Mouse (Mus musculus) kidney, postnatal 10 days (tissue): ENCODE data around the gene Imp4.
"Not testable (repeated sequence)": the region's sequence is repeated elsewhere in the genome, so short reads cannot be mapped to it uniquely, and the experiment has no call there.

ENCODE experiments used
- DNase-seq: peaks from one replicate; pipeline ENCODE4 v3.0.0; 2021; ENCODE audit warnings: mixed read lengths

Gene Imp4

DNA sequence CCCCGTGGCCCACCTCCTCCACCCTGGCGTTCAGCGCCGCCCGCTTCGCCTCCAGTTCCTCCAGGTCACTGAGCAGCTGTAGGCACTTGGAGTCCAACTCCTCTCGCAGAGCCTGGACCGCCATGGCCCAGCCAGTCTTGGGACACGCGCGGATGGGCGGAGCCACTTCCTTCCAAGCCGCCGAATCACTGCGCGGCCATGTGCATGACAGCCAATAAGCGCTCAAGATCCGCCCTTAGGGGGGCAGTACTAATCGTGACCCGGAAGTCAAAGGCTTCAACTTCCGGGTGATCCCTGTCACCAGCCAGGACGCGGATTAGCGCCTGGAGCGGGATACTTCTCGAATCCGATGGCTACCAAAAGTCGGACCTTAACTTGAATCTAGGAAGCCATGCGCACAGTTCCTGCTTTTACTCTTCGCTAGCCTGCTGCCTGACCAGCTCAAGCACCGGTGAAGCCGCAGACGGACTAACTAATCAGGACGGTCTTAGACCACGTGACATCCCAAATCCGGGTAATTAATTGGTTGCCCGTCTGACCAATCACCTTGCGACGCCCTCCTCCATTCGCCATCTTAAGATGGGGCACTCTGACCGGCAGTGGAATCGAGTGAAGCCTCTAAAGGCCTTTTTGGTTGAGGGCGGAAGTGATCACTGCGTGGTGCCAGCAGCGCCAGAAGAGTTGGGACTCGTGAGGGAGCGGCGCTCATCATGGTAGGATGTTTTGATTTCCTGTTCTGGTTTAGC lies at the start of gene Imp4, which contains the start of gene Ccdc115:
TSS of gene Imp4 (plus strand) at position 637 of the 746 bp plus-strand sequence.
TSS of gene Ccdc115 (minus strand) at position 458 of the 746 bp plus-strand sequence.
- DNase-seq, result peak; percentile 97

DNA sequence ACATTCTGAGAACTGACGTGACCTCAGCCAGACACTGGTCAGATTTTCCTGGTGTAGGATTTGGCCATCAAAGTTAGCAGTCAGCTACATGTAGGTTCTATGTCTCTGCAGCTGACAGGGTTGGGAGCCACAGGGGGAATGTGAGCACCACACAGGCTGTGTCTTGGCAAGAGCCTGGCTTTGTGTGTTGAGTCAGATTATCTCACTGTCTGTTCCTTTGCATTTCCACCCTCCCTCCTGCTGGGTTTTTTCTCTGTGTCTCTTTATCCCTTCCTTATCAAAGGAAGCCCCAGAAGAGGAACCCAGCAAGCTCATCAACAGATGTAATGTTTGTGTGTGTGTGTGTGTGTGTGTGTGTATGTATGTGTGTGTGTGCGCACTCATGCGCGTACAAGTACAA lies 43.3 kb upstream of the Imp4 start:
- no peak for DNase-seq

- no peak for DNase-seq
These were observed 40.3 kb upstream of the Imp4 start for GRCm38 (mm10) chr1:34399182-34399953.

DNA sequence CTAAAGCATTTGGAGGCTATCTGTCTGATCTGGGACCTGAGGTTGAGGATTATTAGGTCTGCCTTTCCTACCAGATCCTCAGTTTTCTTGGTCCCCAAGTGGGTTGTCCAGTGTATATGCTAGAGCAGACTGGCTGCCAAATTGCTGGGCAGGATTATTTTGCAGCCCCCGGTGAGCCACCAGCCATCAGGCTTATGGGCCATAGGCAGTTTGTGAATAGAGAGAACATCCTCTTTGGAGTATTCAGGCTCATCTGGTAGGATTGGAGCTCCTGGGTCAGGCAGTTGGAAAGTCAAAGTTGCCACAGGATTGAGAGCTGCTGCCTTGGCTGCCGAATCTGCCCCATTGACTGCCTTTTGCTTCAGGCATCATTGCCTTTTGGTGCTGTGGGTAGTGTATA lies 11.2 kb upstream of the Imp4 start:
- no peak for DNase-seq

- DNase-seq, result no peak
These were observed 10.4 kb upstream of the Imp4 start for GRCm38 (mm10) chr1:34429281-34429680.

DNA sequence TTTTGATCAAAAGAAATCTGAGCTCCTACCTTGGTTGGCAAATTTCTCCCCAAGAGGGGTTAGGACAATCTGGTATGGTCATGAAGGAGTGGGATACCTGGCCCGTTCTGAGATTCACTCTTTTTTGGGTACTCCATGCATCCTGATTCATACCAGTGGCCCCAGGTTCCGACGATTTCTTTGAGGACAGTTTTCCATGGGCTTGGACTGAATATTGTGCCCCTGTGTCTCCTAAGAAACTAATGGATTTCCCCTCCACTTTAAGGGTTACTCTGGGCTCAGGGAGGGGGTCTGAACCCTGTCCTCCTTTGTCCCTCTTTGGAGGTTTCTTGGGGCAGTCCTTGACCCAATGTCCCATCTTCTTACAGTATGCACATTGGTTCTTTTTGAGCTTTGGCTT lies 8.7 kb upstream of the Imp4 start:
- no peak for DNase-seq

- DNase-seq, result no peak
These were observed 8.2 kb upstream of the Imp4 start for GRCm38 (mm10) chr1:34431431-34431830.

DNA sequence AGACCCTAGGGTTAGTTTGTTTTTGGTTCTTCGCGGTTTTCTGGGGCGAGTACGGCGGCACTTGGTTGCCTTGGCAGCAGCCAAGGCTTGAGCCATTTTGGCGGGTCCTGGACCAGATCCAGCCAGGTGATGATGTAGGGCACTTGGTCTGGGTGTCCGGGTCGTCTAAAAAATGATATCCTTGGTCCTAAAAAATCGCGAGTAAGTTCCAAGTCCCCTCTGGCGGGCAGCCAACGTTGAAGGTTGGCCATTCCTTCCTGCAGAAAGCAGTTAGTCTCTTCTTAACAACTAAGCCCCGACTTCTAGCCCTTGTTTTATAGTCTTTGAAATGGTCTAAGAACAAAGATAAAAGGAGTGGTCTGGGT lies 7.3 kb upstream of the Imp4 start:
- DNase-seq, result peak; percentile 65

GRCm38 (mm10) chr1:34432776-34433481 lies 6.7 kb upstream of the Imp4 start:
- DNase-seq, result peak; percentile 45

DNA sequence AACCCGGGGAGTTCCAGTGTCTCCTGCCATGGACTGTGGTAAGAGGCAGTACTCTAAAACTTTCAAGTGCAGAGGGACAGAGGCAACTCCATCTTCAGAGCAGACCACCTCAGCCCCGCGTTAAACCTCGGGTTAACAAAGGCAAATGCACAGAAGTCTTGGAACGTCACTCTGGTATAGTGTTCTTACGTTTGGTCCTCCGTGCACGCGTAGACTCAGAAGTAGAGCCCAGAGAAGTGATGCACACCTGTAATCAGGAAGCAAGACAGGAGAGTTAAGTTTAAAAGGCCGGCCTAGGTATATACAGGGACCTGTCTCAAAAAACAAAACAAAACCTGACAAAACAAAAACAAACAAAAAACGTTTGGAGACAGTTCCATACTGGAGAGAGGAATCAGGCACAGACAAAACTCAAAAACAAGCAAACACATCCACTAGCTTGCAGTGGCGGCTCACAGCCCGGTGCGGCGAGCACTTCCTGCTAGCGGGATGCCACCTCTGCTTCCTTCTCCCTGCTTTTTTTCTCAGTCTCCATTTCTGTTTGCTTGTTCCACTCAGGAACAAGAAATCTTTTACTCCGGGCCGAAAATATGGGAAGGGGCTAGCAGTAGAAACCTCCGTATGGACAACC lies 5.6 kb upstream of the Imp4 start:
- DNase-seq, result peak; percentile 48

GRCm38 (mm10) chr1:34434660-34435160 lies 4.9 kb upstream of the Imp4 start:
- DNase-seq, result peak; percentile 89

GRCm38 (mm10) chr1:34435371-34436120 lies 4.1 kb upstream of the Imp4 start:
- no peak for DNase-seq

GRCm38 (mm10) chr1:34436374-34436773 lies 3.3 kb upstream of the Imp4 start:
- no peak for DNase-seq

- not testable (repeated sequence) for DNase-seq
These were observed 2.3 kb upstream of the Imp4 start for GRCm38 (mm10) chr1:34437366-34437765.

DNA sequence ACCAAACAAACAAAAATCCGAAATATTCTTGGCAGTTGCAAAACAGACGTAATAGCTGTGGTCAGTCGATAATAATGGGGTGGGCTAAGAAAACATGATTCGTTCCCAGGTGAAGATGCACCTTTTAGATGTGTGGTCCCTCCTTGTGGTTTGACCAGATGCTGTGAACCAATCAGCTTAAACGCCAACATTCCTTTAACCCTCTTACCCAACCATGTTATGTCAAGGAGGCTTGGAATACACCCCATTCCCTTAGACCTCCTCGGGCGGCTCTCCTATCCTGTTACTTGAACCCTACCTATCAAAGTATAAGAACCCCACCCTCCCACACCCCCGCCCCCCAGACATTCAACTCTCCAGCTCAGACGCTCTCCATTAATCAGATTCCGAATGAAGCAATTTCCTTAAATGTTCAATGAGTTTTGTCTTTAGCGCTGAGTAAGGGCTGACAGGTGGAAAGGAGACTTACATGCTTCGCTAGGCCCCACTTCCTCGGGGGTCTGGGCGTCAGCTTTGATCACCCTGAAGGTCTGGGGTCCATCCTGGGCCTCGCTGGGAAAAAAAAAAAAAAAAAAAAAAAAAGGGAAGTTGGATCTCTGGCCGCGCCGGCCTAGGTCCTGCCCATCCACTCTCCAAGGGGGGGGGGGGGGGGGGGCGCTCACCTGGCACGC lies 1.1 kb upstream of the Imp4 start:
- DNase-seq, result no peak

DNA sequence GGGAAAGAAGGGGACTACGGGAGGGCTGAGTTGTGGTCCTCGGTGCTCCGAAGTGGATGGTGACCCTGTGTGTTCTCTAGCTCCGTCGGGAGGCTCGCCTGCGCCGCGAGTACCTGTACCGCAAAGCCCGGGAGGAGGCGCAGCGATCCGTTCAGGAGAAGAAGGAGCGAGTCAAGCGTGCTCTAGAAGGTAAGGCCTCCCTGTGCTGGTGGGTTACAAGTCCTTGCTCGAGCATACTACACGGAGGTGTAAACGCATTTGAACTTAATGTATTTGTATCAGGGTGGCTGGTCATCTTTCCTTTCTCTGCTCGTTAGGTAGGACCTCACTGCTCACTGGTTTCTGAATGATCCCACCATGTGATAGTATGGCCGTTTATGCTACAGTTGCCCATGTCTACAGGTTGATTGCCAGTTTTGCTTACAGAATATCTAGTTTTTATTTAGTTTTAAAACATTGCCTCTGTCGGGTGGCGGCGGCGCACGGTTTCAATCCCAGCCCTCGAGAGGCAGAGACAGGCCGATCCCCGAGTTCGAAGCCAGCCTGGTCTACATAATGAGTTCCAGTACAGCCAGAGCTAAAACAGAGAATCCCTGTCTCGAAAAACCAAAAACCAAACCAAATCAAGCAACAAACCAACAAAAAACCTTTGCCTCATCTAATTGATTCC lies 445 bp downstream of the Imp4 start:
- DNase-seq, result no peak

DNA sequence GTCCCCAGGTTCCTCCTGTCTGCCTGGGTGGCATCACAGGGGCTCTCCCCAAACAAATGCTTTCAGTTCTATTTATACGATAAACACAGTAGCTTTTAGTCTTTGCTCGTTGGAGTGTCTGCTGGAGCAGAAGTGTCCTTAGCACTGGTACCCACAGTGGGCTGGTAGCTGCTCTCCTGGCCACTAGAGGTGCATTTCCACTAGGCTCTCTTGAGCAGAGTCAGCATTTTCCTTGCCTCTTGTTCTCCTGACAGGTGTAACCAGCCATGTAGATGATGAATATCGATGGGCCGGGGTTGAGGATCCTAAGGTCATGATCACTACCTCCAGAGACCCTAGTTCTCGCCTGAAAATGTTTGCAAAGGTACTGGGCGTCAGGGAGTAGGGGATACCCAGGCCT lies 3.5 kb downstream of the Imp4 start:
- no peak for DNase-seq

- DNase-seq, result no peak
These were observed 18.8 kb downstream of the Imp4 start for GRCm38 (mm10) chr1:34458431-34458830.

- peak; percentile 94 for DNase-seq
These were observed 19.8 kb downstream of the Imp4 start, which contains the start of gene Ptpn18 for GRCm38 (mm10) chr1:34459284-34460060. TSS of gene Ptpn18 (plus strand) at chr1:34459762.

DNA sequence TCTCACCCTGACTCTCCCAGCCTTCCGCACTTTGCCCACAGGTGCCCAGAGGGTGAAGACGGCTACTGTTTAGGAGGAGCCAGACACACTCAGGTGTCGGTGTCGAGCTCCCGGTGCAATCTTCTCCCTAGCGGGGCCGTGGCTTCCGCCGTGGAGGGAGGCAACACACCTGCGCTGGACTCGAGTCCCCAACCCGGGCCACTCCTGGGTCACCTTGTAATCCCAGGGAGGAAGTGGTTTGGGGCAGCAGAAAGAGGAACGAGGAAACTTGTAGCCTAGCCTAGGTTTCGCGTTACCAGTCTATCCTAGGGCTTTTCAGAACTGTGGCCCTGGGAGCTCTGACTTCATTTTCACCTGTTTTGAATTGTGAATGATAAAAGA lies 20.4 kb downstream of the Imp4 start:
- DNase-seq, result peak; percentile 54
